Mouse (Mus musculus): Measurements from ENCODE around the gene Itgad.

Itgad gene

DNA sequence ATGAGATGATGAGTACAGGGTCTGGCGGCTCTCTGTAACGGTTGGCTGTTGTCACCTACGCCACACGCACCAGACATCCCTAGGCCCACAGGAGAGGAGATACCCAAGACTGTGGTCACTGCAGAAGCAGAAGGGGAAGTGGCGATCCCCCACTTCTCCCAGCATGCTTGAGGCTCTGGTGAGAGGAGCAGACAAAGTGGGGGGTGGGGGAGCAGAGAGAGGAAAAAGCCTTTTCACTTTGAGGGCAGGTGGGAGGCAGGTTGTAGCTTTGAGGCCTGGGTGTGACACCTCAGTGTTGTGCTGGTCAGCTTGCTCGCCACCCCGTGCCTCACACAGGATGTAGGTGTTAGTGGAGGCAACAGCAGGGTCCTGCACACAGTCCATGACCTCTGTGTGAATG is 25.9 kb downstream of the Itgad start:
- DNase-seq (ENCODE audit: low spot score in 2 of 2): no peak

DNA sequence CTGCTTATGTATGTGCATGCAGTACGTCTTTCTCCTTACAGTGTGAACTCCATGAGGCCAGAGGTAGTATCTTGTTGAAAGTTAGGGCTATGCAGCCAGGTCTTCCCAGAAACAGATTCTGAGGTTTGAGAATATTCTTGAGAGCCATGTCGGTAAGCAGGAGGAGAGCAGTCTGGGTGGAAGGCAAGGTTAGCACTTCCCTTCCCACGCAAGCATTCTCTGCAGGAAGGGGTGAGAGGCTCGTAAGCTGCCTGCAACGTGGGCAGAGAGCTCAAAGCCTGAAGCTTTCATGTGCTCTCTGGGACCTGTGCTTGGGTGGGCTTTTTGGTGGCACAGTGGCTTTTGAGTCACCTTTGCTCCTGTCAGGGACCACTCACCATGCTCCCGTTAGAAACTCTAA is 26.4 kb downstream of the Itgad start:
- DNase-seq (ENCODE audit: low spot score in 2 of 2): no peak

DNA sequence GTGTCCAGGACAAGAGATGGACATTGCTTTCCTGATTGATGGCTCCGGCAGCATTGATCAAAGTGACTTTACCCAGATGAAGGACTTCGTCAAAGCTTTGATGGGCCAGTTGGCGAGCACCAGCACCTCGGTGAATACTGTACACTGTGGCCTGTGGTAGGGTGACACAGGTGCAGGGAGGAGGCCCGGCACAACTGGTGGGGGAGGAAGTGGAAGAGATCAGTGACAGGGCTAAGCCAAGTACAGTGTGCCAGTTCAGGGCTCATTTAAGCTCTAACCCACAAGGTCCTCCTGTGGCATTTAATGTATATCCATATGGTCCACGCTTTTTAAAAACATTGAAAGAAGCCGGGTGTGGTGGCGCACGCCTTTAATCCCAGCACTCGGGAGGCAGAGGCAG is 27.5 kb downstream of the Itgad start:
- DNase-seq (ENCODE audit: low spot score in 2 of 2): no peak

DNA sequence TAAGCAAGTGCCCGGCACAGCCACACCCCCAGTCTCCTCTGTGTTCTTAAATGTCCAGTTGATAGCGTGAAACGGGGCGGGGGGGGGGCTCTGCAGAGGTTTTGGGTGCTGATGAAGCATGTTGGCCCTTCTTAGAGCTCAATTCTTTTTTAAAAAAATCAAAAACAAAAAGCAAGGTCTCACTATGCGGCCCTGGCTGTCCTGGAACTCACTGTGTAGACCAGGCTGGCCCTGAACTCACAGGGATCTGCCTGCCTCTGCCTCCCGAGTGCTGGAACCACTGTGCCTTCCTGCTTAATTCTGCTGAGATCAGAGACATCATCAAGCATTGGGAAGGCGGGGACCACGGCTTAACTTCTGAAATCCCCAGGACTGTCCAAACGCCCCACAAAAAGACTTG is 47.4 kb downstream of the Itgad start:
- no peak for DNase-seq (ENCODE audit: low spot score in 2 of 2)

DNA sequence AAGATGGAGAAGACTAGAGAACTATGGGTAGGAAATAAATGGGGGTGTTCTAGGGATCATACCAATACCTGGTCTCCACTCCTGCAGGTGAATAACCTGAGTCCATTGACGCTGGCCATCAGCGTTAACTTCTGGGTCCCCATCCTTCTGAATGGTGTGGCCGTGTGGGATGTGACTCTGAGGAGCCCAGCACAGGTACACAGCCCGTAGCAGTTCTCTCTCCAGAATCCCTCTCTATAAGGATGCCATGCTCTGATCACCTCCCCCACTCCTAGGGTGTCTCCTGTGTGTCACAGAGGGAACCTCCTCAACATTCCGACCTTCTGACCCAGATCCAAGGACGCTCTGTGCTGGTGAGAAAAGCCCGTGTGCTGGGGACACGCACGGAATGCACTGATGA is 48.9 kb downstream of the Itgad start:
- no peak for DNase-seq (ENCODE audit: low spot score in 2 of 2)

DNA sequence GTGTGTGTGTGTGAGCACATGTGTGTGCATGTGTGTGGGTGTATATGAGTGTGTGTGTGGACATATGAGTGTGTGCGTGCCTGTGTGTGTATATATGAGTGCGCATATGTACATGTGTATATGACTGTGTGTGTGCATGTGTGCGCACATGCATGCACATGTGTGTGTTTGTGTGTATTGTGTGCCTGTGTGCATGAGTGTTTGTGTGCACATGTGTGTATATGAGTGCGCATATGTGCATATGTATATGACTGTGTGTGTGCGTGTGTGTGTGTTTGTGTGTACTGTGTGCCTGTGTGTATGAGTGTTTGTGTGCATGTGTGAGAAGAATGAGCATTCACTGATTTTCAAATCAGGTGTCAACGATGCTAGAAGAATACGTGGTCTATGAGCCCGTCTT is 50.0 kb downstream of the Itgad start:
- DNase-seq (ENCODE audit: low spot score in 2 of 2): no peak

DNA sequence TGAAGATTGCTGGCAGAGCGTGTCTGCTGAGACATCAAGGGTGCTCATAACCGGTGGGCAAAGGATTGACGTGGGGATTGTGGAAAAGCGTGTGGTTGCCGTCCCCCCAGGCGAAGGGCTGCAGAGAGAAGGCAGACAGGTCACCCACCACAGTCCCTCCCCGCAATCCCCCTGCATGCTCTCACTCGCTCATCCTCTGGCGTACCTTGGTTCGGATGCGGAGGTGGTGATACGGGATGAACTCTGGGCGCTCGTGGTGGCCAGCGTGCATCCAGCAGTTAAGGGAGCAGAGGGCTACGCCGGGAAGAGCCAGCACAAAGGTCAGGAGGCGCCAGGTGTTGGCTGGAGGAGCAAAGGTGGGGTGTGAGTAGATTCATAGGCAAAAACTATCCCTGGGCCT is 51.5 kb downstream of the Itgad start:
- no peak for DNase-seq (ENCODE audit: low spot score in 2 of 2)

DNA sequence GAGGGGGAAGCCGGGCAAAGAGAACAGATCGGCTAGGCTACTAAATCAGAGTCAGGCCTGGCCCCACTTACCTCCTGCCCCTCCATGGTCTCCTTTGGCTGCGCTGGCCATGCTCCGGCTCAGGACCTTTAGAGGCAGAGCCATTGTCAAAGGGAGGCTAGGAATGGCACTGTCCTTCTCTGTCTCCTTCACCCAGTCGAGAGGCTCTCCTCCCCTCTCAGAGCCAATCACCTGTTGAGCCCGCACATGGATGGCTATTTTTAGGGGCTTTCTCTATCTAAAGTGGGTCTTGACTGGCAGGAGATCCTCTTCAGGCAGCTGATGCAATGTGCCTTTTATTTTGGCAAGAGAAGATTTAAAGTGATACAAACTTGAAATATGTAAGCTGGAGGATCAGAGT is 52.0 kb downstream of the Itgad start, which contains the start of gene Cox6a2:
Cox6a2 (minus strand) TSS at position 236 of the 400 bp plus-strand sequence.
- DNase-seq (ENCODE audit: low spot score in 2 of 2): no peak

DNA sequence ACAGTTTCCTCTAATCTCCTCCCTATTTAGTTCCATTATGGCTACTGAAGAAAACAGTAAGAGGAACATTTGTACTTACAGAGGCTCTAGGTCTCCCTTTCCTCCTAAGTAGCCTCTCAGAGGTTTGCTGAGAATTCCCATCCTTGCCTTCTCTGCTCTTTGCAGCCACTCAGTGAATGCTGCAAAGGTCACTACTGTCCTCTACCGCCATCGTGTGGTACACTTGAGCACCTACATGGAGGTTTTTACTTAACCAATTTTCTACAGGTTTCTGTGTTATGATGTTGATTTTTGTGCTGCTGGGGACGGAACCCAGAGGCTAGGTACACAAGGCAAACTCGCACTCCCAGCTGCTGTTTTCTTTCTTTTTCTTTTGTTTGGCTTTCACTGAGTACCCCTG is 54.0 kb downstream of the Itgad start:
- peak in 1 of 2 experiments; percentile 53 for DNase-seq (ENCODE audit: low spot score in 2 of 2)

DNA sequence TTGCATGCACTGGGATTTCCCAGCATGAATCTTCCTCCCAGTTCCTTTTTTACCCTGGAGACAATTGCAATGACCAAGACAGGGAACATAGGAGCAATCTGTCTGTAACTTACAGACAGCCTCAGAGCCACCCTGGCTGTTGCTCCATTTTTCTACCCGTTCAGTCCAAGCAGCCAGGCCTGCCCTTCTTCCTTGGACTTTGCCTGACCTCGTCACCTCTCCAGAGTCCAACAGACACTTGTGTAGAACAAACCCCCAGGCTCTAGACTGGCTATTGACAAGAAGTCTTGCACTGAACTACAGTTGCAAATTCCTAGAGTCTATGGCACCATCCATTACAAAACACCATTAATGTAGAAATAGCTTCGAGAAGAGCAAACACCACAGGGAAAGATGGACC is 55.6 kb downstream of the Itgad start:
- DNase-seq (ENCODE audit: low spot score in 2 of 2): no peak

DNA sequence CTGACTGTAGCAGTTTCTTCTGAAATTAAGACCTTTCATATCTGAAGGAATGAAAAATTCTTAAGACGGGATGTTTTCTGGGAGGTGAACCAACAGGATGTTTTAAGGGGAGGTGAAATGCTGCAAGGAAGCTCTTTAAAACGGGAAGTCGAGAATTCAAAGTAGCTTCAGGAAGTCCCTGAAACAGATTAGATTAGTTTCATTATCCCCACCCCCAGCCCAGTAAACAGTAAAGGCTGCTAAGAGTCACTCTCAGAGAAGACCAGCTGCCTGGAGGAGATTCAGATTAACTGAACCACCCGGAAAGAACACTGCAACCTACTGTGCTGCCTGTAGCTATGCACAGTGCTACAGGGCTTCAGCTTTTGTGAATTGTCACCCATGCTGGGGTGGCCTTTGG is 65.8 kb downstream of the Itgad start:
- DNase-seq (ENCODE audit: low spot score in 2 of 2): no peak

DNA sequence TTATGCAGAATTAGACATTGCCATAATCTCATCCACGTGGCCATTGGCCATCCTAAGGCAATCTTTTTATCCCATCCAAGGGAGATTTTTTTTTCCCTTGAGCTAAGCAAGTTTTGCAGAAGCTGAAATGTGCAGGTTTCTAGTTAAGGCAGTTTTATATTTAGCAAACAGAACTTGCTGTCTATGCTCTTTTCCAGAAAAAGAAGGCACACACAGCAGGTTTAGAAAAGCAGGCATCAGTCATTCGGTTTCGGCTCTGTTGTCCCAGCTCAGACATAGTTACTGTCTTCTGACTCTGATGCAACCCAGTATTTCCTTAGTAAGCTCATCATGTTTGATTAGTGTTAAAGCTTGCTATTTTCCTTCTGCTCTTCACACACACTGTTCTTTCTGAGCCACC is 66.8 kb downstream of the Itgad start:
- no peak for DNase-seq (ENCODE audit: low spot score in 2 of 2)

DNA sequence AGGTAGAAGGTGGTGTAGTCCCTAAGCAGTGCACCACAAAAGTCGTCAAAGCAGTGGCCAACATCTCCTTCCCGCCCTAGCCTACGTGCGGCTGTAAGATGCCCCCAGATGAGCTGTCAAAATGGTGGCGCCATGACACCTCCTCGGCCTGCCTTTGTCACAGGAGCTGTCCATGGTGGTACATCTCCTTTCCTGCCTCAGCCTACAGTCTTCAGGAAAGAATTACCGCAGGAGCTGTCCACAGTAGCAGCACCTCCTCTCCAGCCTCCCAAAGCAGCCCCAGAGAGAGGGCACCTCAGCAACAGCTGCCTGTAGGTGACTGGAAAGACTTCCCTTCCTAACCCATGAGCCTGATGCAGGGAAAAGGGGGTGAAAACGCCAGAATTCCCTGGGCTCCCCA is 77.6 kb downstream of the Itgad start:
- no peak for DNase-seq (ENCODE audit: low spot score in 2 of 2)

DNA sequence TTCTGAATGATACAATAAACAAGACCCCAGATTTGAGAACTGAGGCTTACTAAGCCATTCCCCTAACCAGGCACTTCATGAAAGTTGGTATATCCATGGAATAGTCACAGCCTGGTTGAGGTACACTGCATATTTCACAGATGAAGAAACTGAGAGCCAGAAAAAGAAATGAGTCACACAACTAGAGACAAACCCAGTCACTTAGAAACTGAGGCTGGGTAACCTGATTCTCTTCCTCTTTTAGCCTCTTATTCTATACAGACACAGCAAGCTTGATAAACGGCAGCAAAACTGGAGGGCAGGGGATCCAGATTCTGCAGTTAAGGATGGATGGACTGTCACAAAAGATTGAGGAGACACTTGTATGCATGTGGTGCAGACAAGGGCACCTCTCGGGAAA is 80.6 kb downstream of the Itgad start:
- no peak for DNase-seq (ENCODE audit: low spot score in 2 of 2)

DNA sequence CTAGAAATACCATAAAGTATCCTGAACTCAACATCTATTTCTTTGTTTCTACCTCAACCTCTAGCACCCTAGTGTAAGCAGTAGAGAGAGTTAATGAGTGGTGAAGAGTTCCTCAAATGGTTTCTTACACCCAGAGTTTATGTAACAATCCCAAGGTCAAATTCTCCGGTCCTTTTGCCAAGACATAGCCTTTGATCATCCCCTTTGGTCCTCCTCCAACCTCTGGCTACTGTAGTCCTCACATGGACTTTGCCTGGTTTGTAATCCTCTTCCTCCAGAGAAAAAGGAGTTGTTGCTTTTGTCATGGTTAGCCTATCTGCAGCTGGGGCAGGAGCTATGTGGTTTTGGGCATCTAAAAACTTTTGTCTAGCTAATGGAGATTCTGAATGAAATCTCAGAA is 81.3 kb downstream of the Itgad start:
- DNase-seq (ENCODE audit: low spot score in 2 of 2): no peak

DNA sequence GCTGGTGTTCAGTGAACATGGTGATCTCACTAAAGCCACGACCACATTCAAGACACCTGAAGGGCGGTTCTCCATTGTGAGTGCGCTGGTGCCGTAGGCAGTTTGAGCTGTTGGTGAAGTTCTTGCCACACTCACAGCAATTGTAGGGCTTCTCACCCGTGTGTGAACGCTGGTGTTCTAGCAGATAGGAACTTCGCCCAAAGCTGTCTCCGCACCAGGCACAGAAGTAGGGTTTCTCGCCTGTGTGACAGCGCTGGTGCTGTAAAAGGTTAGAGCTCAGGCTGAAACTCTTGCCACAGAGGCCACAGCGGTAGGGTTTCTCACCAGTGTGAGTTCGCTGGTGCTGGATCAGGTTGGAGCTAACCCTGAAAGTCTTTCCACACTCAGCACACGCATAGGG is 82.2 kb downstream of the Itgad start:
- no peak for DNase-seq (ENCODE audit: low spot score in 2 of 2)

DNA sequence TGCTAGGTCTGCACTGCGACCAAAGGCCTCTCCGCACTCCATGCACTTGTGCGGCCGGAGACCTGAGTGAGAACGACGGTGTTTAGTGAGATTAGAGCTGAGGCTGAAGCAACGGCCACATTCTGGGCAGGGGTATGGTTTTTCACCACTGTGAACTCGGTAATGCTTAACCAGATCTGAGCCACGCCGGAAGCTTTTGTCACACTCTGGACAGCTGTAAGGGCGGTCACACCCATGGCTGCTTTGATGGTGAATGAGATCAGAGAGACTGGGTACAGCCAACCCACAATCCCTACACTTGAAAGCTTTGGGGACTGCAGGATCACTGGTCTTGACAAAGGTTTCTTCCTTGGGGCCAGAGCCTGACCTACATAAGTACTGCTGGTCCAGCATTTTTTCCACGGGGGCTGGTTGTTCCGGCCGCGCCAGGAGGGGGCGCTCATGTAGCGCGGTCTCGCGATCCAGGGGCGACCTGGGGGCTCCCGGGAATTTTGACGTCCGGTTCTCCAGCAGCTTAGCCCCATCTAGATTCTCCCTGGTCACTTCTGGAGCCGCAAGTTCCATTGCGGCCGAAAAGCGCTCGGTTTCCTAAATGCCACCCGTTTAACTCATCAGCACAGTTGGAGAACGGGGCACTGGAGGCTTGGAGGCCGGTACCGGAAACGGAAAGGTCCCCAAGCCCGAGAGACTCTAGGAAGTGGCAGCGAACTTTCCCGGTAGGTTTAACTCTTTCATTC is 82.8 kb downstream of the Itgad start, which contains the start of gene Armc5:
Armc5 (plus strand) TSS at position 487 of the 737 bp plus-strand sequence.
- peak; percentile 78 to 91 for DNase-seq (ENCODE audit: low spot score in 2 of 2)

DNA sequence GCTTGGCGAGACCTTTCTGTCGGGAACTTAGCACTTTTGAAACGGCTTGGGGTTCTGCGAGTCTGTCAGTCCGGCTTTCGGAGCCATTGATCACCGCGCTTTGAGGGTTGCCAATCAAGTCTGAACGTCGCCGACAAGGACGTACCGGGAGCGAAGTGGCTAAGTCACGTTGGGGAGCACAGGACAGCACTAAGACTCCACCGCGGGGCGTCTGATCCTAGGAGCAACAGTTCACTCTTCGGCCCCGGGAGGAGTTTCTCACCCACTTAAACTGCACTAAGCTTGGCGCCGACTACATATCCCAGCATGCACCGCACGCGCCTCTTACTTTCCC is 83.4 kb downstream of the Itgad start:
- DNase-seq (ENCODE audit: low spot score in 2 of 2): no peak

DNA sequence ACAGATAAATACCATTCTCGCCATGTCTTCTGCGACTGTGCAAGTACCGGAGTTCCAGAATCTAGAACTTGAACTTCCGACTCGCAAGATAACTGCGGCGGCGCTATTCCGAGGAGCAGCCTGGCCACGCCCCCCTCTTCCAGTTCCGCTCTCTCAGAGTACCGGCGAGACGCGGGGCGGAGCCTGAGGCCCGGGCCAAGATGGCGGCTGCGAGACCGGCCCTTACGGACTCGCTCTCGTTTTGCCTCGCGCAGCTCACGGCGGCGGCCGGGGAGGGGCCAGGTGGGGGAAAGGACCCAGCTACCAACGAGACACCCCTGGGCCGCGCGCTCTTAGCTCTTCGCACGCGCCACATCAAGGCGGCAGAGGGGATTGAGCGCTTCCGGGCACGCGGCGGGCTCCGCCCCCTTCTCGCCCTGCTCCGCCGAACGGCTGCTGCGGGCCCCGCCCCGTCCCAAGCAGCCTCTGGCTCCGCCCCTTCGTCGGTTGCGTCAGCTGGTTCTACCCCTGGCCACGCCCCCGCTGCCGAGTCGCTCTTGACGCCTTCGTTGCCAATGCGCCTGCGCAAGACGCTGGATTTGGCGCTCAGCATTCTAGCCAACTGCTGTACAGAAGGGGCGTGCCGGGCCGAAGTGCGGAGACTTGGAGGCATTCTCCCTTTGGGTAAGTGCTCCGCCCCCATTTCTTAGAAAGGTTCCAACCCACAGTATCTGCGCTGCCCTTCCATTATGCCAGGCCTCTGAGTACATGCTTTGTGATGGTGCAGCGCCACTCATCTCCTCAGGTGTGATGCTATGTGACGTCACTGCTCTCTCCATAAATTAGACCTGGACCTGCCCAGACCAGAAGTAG is 84.0 kb downstream of the Itgad start, which contains the start of gene 9130023H24Rik:
9130023H24Rik (minus strand) TSS at position 105 of the 852 bp plus-strand sequence.
- DNase-seq (ENCODE audit: low spot score in 2 of 2): peak; percentile 99

DNA sequence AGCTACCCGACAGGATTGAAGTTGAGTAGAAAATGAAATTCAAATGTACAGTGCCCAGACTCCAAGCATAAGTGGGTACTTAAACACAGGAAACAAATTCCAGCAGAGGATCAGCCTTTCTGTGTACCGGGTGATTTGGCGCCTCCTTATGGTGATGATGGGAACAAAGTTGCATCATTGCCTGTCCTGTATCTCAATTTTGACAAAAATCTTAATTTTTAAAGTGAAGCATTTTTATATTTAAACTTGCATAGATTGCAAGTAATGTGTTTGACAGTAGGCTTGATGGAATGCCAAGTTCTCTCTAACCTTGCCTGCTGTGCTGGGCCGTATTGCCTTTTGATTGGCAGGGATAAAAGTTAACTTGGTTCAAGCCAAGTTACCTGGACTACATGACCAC is 84.8 kb downstream of the Itgad start:
- DNase-seq (ENCODE audit: low spot score in 2 of 2): no peak

DNA sequence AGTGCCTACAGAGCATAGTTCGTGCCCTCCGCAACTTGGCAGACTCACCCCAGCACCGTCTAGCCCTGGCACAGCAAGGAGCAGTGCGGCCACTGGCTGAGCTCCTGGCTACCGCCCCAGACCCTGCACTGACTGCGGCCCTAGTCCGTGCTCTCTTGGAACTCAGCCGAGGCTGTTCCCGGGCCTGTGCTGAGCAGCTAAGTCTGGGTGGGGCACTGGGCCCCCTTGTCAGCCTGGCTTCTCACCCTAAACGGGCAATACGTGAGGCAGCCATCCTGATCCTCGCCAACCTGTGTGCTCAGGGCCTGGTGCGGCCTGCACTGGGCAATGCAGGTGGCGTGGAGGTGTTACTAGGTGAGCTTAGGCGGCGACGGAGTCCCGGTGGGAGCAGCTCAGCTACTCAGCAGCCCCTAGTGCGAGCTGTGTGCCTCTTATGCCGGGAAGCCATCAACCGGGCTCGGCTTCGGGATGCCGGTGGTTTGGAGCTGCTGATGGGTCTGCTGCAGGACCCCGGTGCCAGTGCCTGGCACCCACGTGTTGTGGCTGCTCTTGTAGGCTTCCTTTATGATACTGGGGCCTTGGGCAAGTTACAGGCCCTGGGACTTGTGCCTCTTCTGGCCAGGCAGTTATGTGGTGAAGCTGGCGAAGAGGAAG is 86.1 kb downstream of the Itgad start:
- DNase-seq (ENCODE audit: low spot score in 2 of 2): no peak

DNA sequence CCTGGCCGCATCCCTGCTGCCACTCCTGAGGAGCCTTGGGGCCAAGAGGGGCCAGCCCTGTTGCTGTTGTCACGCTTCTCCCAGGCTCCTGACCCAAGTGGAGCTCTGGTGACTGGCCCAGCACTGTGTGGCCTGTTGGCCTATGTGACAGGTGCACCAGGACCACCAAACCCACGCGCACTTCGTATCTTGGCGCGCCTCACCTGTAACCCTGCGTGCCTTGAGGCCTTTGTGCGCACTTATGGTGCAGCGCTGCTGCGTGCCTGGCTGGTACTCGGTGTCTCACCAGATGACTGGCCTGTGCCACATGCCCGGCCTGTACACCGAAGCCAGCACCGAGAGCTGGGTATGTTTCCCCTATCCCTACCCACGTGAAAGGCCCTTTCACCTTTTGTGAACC is 88.2 kb downstream of the Itgad start:
- DNase-seq (ENCODE audit: low spot score in 2 of 2): no peak

DNA sequence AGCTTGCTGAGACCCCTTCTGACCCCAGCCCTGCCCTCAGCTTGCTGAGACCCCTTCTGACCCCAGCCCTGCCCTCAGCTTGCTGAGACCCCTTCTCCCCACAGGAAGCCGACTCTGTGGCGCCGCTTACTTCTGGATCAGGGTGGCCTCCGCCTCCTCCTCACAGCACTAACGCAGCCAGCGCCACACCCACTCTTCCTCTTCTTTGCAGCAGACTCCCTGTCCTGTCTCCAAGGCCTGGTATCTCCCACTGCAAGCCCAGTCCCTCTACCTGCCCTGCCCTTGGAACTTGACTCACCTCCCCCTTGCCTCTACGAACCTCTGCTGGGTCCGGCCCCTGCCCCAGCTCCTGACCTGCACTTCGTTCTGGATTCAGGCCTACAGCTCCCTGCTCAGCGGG is 89.7 kb downstream of the Itgad start:
- DNase-seq (ENCODE audit: low spot score in 2 of 2): no peak

Data from cerebellum, postnatal 4 days (tissue).